Mouse (Mus musculus) small intestine, adult 2 months (tissue): ENCODE data around the gene Sipa1l1. TPM values are rescaled to one million over a fixed set of nuclear protein-coding genes. Genes with fewer than 3 reads are reported as not detected.

Experiments used
- H3K27ac ChIP-seq: fragments of 200-500 bp; 2 replicates; pipeline ENCODE4 v1.5.1; 2012; ENCODE audit warnings: low read depth, low read length, control low read depth, inconsistent platforms; ENCODE audit not compliant: insufficient read depth
- H3K27me3 ChIP-seq: fragments of 200-500 bp; 2 replicates; pipeline ENCODE4 v1.6.1; 2012; ENCODE audit warnings: mild to moderate bottlenecking, moderate library complexity, low read length, inconsistent platforms; ENCODE audit not compliant: control insufficient read depth, insufficient read depth
- H3K36me3 ChIP-seq: fragments of 200-500 bp; 2 replicates; pipeline ENCODE4 v1.6.1; 2012; ENCODE audit warnings: mild to moderate bottlenecking, low read length, control low read depth, inconsistent platforms; ENCODE audit not compliant: control insufficient read depth, insufficient read depth
- H3K4me1 ChIP-seq: fragments of 200-500 bp; 2 replicates; pipeline ENCODE4 v1.6.1; 2012; ENCODE audit warnings: low read length, inconsistent platforms, mixed read lengths; ENCODE audit not compliant: control insufficient read depth, insufficient read depth, insufficient read length
- H3K4me3 ChIP-seq: fragments of 200-500 bp; 2 replicates; pipeline ENCODE4 v1.5.1; 2012; ENCODE audit warnings: low read depth, mild to moderate bottlenecking, control low read depth, inconsistent platforms, low read length, moderate library complexity
- CTCF ChIP-seq: fragments of 200-500 bp; IDR thresholded peaks from 2 replicates; pipeline ENCODE4 v1.5.1; 2012; ENCODE audit warnings: low read depth, mild to moderate bottlenecking, control low read depth, inconsistent platforms, low read length, moderate library complexity, mixed read lengths; ENCODE audit not compliant: insufficient replicate concordance, insufficient read length; ENCODE audit errors: extremely low read depth
- POLR2A ChIP-seq: fragments of 200-500 bp; IDR thresholded peaks from 2 replicates; pipeline ENCODE4 v1.6.1; 2012; ENCODE audit warnings: low read depth, mild to moderate bottlenecking, control low read depth, inconsistent platforms, low read length, moderate library complexity
- WGBS: fragments of 180-500 bp; shearing (Covaris S2); methylation state at CpG from one replicate; pipeline ENCODE4 v1.1.7; 2018; 5-methylcytosine and 5-hydroxymethylcytosine counted together
- polyA plus RNA-seq: library from polyadenylated mRNA; depleted of rRNA; stranded (reverse); fragments of >200 nt; gene quantifications from 2 replicates; pipeline ENCODE4 v1.2.3, GENCODE M21; 2012

Gene Sipa1l1
- polyA plus RNA-seq, 1 experiment = 13.4 TPM

- H3K4me1 ChIP-seq = peaks cover 5% of the 10 kb centered on the region; the same call in 1 of the 2 replicates
- 91% methylated on average over 5 of the region's 5 CpGs for WGBS
- no peak overlapping the region for H3K27ac ChIP-seq
- TF ChIP-seq POLR2A = no peak
- no peak for TF ChIP-seq CTCF
- no peaks in the 10 kb centered on the region for H3K27me3 ChIP-seq
- H3K4me3 ChIP-seq = no peak overlapping the region
- no peaks in the 10 kb centered on the region for H3K36me3 ChIP-seq
These were observed 155.5 kb downstream of the Sipa1l1 start for GRCm38 (mm10) chr12:82324621-82325020.

- WGBS = 96% methylated on average over 3 of the region's 3 CpGs
These were observed 156.4 kb downstream of the Sipa1l1 start for GRCm38 (mm10) chr12:82325502-82325901.

GRCm38 (mm10) chr12:82326438-82326837 is 157.3 kb downstream of the Sipa1l1 start:
- TF ChIP-seq POLR2A (no peak), CTCF (no peak)
- 78% methylated on average over 8 of the region's 8 CpGs for WGBS

More at GRCm38 (mm10) chr12:82325502-82325901, 156.4 kb downstream of the Sipa1l1 start:
- H3K27ac ChIP-seq = no peak overlapping the region
- H3K36me3 ChIP-seq = no peaks in the 10 kb centered on the region
- TF ChIP-seq POLR2A = no peak
- TF ChIP-seq CTCF = no peak
- H3K27me3 ChIP-seq = no peaks in the 10 kb centered on the region
- H3K4me1 ChIP-seq = 0 out of 2 replicates have a peak, but pooled peaks cover 1% of the 10 kb centered on the region
- H3K4me3 ChIP-seq = no peak overlapping the region

GRCm38 (mm10) chr12:82328112-82328511 is 159.0 kb downstream of the Sipa1l1 start:
- Histone ChIP-seq H3K4me1 (0 out of 2 replicates have a peak, but pooled peaks cover 1% of the 10 kb centered on the region), H3K27me3 (no peaks in the 10 kb centered on the region), H3K36me3 (no peaks in the 10 kb centered on the region), H3K4me3 (no peak overlapping the region), H3K27ac (no peak overlapping the region)
- WGBS = 100% methylated on average over 1 of the region's 1 CpGs
- TF ChIP-seq POLR2A (no peak), CTCF (no peak)

More at GRCm38 (mm10) chr12:82326438-82326837, 157.3 kb downstream of the Sipa1l1 start:
- Histone ChIP-seq H3K36me3 (no peaks in the 10 kb centered on the region), H3K27me3 (no peaks in the 10 kb centered on the region), H3K4me3 (no peak overlapping the region), H3K27ac (no peak overlapping the region), H3K4me1 (0 out of 2 replicates have a peak, but pooled peaks cover 1% of the 10 kb centered on the region)

GRCm38 (mm10) chr12:82332836-82333614 is 163.9 kb downstream of the Sipa1l1 start:
- Histone ChIP-seq H3K36me3 (peaks cover 2% of the 10 kb centered on the region; the same call in 1 of the 2 replicates), H3K27me3 (no peaks in the 10 kb centered on the region), H3K4me3 (no peak overlapping the region), H3K27ac (no peak overlapping the region), H3K4me1 (no peaks in the 10 kb centered on the region)
- 94% methylated on average over 12 of the region's 12 CpGs for WGBS
- TF ChIP-seq POLR2A (no peak), CTCF (no peak)

- TF ChIP-seq CTCF (no peak), POLR2A (no peak)
- WGBS = 64% methylated on average over 5 of the region's 5 CpGs
- H3K4me1 ChIP-seq = no peaks in the 10 kb centered on the region
- H3K36me3 ChIP-seq = peaks cover 3% of the 10 kb centered on the region
- H3K4me3 ChIP-seq = no peak overlapping the region
- H3K27ac ChIP-seq = no peak overlapping the region
- H3K27me3 ChIP-seq = no peaks in the 10 kb centered on the region
These were observed 164.9 kb downstream of the Sipa1l1 start for GRCm38 (mm10) chr12:82333999-82334398.

- Histone ChIP-seq H3K4me3 (no peak overlapping the region), H3K36me3 (peaks cover 3% of the 10 kb centered on the region), H3K27ac (no peak overlapping the region), H3K27me3 (no peaks in the 10 kb centered on the region), H3K4me1 (no peaks in the 10 kb centered on the region)
- TF ChIP-seq CTCF (no peak), POLR2A (no peak)
- WGBS = 85% methylated on average over 4 of the region's 4 CpGs
These were observed 165.4 kb downstream of the Sipa1l1 start for GRCm38 (mm10) chr12:82334550-82334949.
